Comparison of ENCODE assay signal across 17 mouse cellular contexts in genomic region chr12:6637771-6638305, GRCm38 (mm10).
DNase-seq lines count a peak whose midpoint lies in the region; ATAC-seq and TF ChIP-seq lines count a peak whose summit lies in the region.
"Had no signal": no experiment of that assay in that cellular context is flagged by ENCODE, and none has a peak within 500 bp of the region (broad histone marks: within the 10 kb centered on the region; RNA-seq: fewer than 3 reads in every experiment).

No protein-coding gene starts in this region.

- H3K27ac ChIP-seq in hindbrain, postnatal 0 days = no peak overlapping the region
- H3K27ac ChIP-seq in hindbrain, embryonic 12.5 days = no peak overlapping the region
- H3K27ac ChIP-seq in forebrain, embryonic 16.5 days (ENCODE audit: low read length) = peak overlapping the region; percentile 50
- H3K27ac ChIP-seq: limb, embryonic 12.5 days; macrophage had no signal

- no peaks in the 10 kb centered on the region for H3K36me3 ChIP-seq in hindbrain, postnatal 0 days (ENCODE audit: insufficient read depth, low read length)
- no peaks in the 10 kb centered on the region for H3K36me3 ChIP-seq in hindbrain, embryonic 12.5 days
- H3K36me3 ChIP-seq in forebrain, embryonic 16.5 days (ENCODE audit: control insufficient read depth, insufficient read depth) = no peaks in the 10 kb centered on the region
- H3K36me3 ChIP-seq: limb, embryonic 12.5 days had no signal

- H3K4me3 ChIP-seq in hindbrain, postnatal 0 days (ENCODE audit: low read length) = no peak overlapping the region
- H3K4me3 ChIP-seq in hindbrain, embryonic 12.5 days = no peak overlapping the region
- no peak overlapping the region for H3K4me3 ChIP-seq in forebrain, embryonic 16.5 days (replicated peaks; ENCODE audit: low read length)
- H3K4me3 ChIP-seq: limb, embryonic 12.5 days had no signal

- ATAC-seq in hindbrain, postnatal 0 days = no peak
- no peak for ATAC-seq in hindbrain, embryonic 12.5 days (ENCODE audit: low FRiP score)
- ATAC-seq in forebrain, embryonic 16.5 days = no peak; the same call in 1 of the 2 replicates

- no peaks in the 10 kb centered on the region for H3K9me3 ChIP-seq in hindbrain, postnatal 0 days (ENCODE audit: low read length)
- no peaks in the 10 kb centered on the region for H3K9me3 ChIP-seq in hindbrain, embryonic 12.5 days (replicated peaks)
- H3K9me3 ChIP-seq in forebrain, embryonic 16.5 days (ENCODE audit: control insufficient read depth, low read length) = no peaks in the 10 kb centered on the region
- H3K9me3 ChIP-seq: limb, embryonic 12.5 days had no signal

- peak; percentile 34 for DNase-seq in hindbrain, postnatal 0 days (ENCODE audit: low spot score)
- peak; percentile 41 for DNase-seq in layer of hippocampus, adult 9-11 months
- peak; percentile 45 for DNase-seq in retina, embryonic 14.5 days (ENCODE audit: low spot score)
- DNase-seq in spleen, postnatal 36 days (ENCODE audit: low spot score in 2 of 2) = no peak
- DNase-seq in cerebellum, postnatal 25 days = no peak
- no peak for DNase-seq in urinary bladder, postnatal 10 days (ENCODE audit: low spot score)
- DNase-seq: adrenal gland, postnatal 14 days; cerebellum, adult 11 months; gastrocnemius, postnatal 36 days; kidney, postnatal 10 days; midbrain, embryonic 14.5 days; thymus, postnatal 14 days had no signal

- H3K4me1 ChIP-seq in hindbrain, postnatal 0 days (ENCODE audit: insufficient read depth, low read length) = no peaks in the 10 kb centered on the region
- H3K4me1 ChIP-seq in hindbrain, embryonic 12.5 days = no peaks in the 10 kb centered on the region
- H3K4me1 ChIP-seq in forebrain, embryonic 16.5 days (replicated peaks; ENCODE audit: control insufficient read depth, insufficient read depth, low read length) = peaks cover 9% of the 10 kb centered on the region; the same call in 1 of the 2 replicates
- H3K4me1 ChIP-seq: limb, embryonic 12.5 days had no signal

- TF ChIP-seq CTCF in hindbrain, postnatal 0 days (IDR thresholded peaks at IDR 0.05; ENCODE audit: low read depth) = no peak

- 71% methylated on average over 4 of the region's 4 CpGs for WGBS in hindbrain, postnatal 0 days
- 86% methylated on average over 4 of the region's 4 CpGs for WGBS in hindbrain, embryonic 12.5 days
- 39% methylated on average over 4 of the region's 4 CpGs for WGBS in forebrain, embryonic 16.5 days

- H3K27me3 ChIP-seq in hindbrain, postnatal 0 days (ENCODE audit: insufficient read depth, low read length) = no peaks in the 10 kb centered on the region
- no peaks in the 10 kb centered on the region for H3K27me3 ChIP-seq in hindbrain, embryonic 12.5 days
- H3K27me3 ChIP-seq in forebrain, embryonic 16.5 days (replicated peaks; ENCODE audit: control insufficient read depth, insufficient read depth, low read length) = no peaks in the 10 kb centered on the region
- H3K27me3 ChIP-seq: limb, embryonic 12.5 days had no signal

- H3K4me2 ChIP-seq in hindbrain, postnatal 0 days (ENCODE audit: low read depth, low read length) = no peak overlapping the region
- H3K4me2 ChIP-seq in hindbrain, embryonic 12.5 days (replicated peaks) = no peak overlapping the region
- H3K4me2 ChIP-seq in forebrain, embryonic 16.5 days (ENCODE audit: low read length) = no peak overlapping the region
- H3K4me2 ChIP-seq: heart, embryonic 11.5 days; limb, embryonic 12.5 days had no signal

- H3K9ac ChIP-seq in hindbrain, postnatal 0 days (replicated peaks; ENCODE audit: low read length) = no peak overlapping the region
- H3K9ac ChIP-seq in hindbrain, embryonic 12.5 days = no peak overlapping the region
- no peak overlapping the region for H3K9ac ChIP-seq in forebrain, embryonic 16.5 days (replicated peaks; ENCODE audit: low read depth, low read length)
- H3K9ac ChIP-seq: limb, embryonic 12.5 days had no signal

Comparison
In these comparisons a context has a peak if more than half of its experiments do, and no peak if none do; other contexts are left out.
1. DNase-seq: peak in hindbrain, postnatal 0 days (single experiment), layer of hippocampus, adult 9-11 months (single experiment) and retina, embryonic 14.5 days (single experiment); none in spleen, postnatal 36 days (0 of 2), cerebellum, postnatal 25 days (0 of 2) and urinary bladder, postnatal 10 days (single experiment).